Mouse (Mus musculus) thymus, adult 2 months (tissue): ENCODE measurements at regions not wholly inside any gene's neighbourhood (a gene's known extent, or its start where the extent isn't known, plus 50 kb on each side); places are given as distances from the start of the nearest gene placed in this dataset.

ENCODE experiments used
- CTCF ChIP-seq: fragments of 200-500 bp; IDR thresholded peaks from 2 replicates; pipeline ENCODE4 v1.5.1; 2012; ENCODE audit warnings: mild to moderate bottlenecking, control low read depth, low read length, moderate library complexity, borderline replicate concordance; ENCODE audit not compliant: control insufficient read depth, poor library complexity, insufficient read depth; ENCODE audit errors: extremely low read depth
- POLR2A ChIP-seq: fragments of 200-500 bp; IDR thresholded peaks from 2 replicates; pipeline ENCODE4 v1.6.1; 2012; ENCODE audit warnings: mild to moderate bottlenecking, low read length, control low read depth, moderate library complexity; ENCODE audit not compliant: control insufficient read depth, poor library complexity, insufficient read depth; ENCODE audit errors: extremely low read depth

- TF ChIP-seq CTCF (no peak), POLR2A (no peak)
Measured at GRCm38 (mm10) chr8:90075796-90076195, 272.3 kb downstream of the Tox3 start.
